Mouse (Mus musculus) small intestine, adult 2 months (tissue): ENCODE results near the gene Mst1.

Experiments
- CTCF ChIP-seq: fragments of 200-500 bp; IDR thresholded peaks from 2 replicates; pipeline ENCODE4 v1.5.1; 2012; ENCODE audit warnings: low read depth, mild to moderate bottlenecking, control low read depth, inconsistent platforms, low read length, moderate library complexity, mixed read lengths; ENCODE audit not compliant: insufficient replicate concordance, insufficient read length; ENCODE audit errors: extremely low read depth
- POLR2A ChIP-seq: fragments of 200-500 bp; IDR thresholded peaks from 2 replicates; pipeline ENCODE4 v1.6.1; 2012; ENCODE audit warnings: low read depth, mild to moderate bottlenecking, control low read depth, inconsistent platforms, low read length, moderate library complexity

- no peak for TF ChIP-seq CTCF
- TF ChIP-seq POLR2A: no peak
These were observed 30.5 kb upstream of the Mst1 start for GRCm38 (mm10) chr9:108049561-108050251.
